Mouse (Mus musculus): ENCODE measurements around the gene H2-T22.

GRCm38 (mm10) chr17:35997713-35998510, 44.6 kb downstream of the H2-T22 start:
- no peak; a peak in 1 of 4 replicates for TF ChIP-seq CTCF (conservative IDR thresholded peaks at IDR 0.05 in 1 of 2, IDR thresholded peaks at IDR 0.05 in 1 of 2; ENCODE audit: low read depth in 2 of 2, low read length in 2 of 2)
- peak; percentile 97 for TF ChIP-seq TBP (conservative IDR thresholded peaks at IDR 0.05; ENCODE audit: low read depth, low read length)
- TF ChIP-seq E2F4 (IDR thresholded peaks at IDR 0.05; ENCODE audit: insufficient replicate concordance, low read depth, low read length), result 0 out of 2 replicates have a peak, but pooled peaks have one; percentile 13
- peak; percentile 84 for TF ChIP-seq ZNF384 (IDR thresholded peaks at IDR 0.05; ENCODE audit: low read depth, low read length)
- TF ChIP-seq ZC3H11A (IDR thresholded peaks at IDR 0.05; ENCODE audit: low read depth, low read length), result no peak
- peak; percentile 90 for TF ChIP-seq POLR2A (IDR thresholded peaks at IDR 0.05; ENCODE audit: low read depth, low read length)
- TF ChIP-seq ZKSCAN1 (IDR thresholded peaks at IDR 0.05; ENCODE audit: borderline replicate concordance, low read depth, low read length), result no peak
- TF ChIP-seq GABPA (IDR thresholded peaks at IDR 0.05; ENCODE audit: insufficient replicate concordance, low read depth, low read length), result no peak

Data from CH12.LX (cell line).